Mouse (Mus musculus) layer of hippocampus, adult 9-11 months (tissue): Measurements from ENCODE around the gene Rhox2h.
"Not testable (repeated sequence)": the region's sequence is repeated elsewhere in the genome, so short reads cannot be mapped to it uniquely, and the experiment has no call there.

Source experiments
- DNase-seq: peaks from one replicate; pipeline ENCODE4 v3.0.0; 2022

Rhox2h gene

GRCm38 (mm10) chrX:37673177-37673576, at the start of gene Rhox2h:
Rhox2h (minus strand) TSS chrX:37673277.
- not testable (repeated sequence) for DNase-seq

GRCm38 (mm10) chrX:37701821-37702387, 28.8 kb upstream of the Rhox2h start:
- DNase-seq: no peak

GRCm38 (mm10) chrX:37692261-37692660, 19.2 kb upstream of the Rhox2h start:
- DNase-seq: no peak

- no peak for DNase-seq
Measured at GRCm38 (mm10) chrX:37683031-37683715, 10.1 kb upstream of the Rhox2h start.

- not testable (repeated sequence) for DNase-seq
Measured at GRCm38 (mm10) chrX:37668664-37669063, 4.4 kb downstream of the Rhox2h start, which contains the start of gene Rhox3h. Rhox3h (minus strand) TSS chrX:37668764.

- DNase-seq: not testable (repeated sequence)
Measured at GRCm38 (mm10) chrX:37651227-37651626, 21.9 kb downstream of the Rhox2h start, which contains the start of gene Rhox4g. Rhox4g (minus strand) TSS chrX:37651327.

- DNase-seq: not testable (repeated sequence)
Measured at GRCm38 (mm10) chrX:37643370-37643769, 29.7 kb downstream of the Rhox2h start, which contains the start of gene Rhox2g. Rhox2g (minus strand) TSS chrX:37643470.

- DNase-seq: not testable (repeated sequence)
Measured at GRCm38 (mm10) chrX:37628512-37628911, 44.6 kb downstream of the Rhox2h start, which contains the start of gene Rhox3g. Rhox3g (minus strand) TSS chrX:37628612.
